Mouse (Mus musculus) bone marrow, adult 2 months (tissue): Measurements from ENCODE around the gene Anapc15-ps. TPM values are rescaled to one million over a fixed set of nuclear protein-coding genes. Genes with fewer than 3 reads are reported as not detected.

Source experiments
- H3K27ac ChIP-seq: fragments of 200-500 bp; 2 replicates; pipeline ENCODE4 v1.5.1; 2012; ENCODE audit warnings: low read depth, mild to moderate bottlenecking, control low read depth, inconsistent platforms, low read length; ENCODE audit not compliant: control insufficient read depth, poor library complexity, insufficient read depth
- H3K4me1 ChIP-seq: fragments of 200-500 bp; 2 replicates; pipeline ENCODE4 v1.6.1; 2011; ENCODE audit warnings: low read length; ENCODE audit not compliant: control insufficient read depth, insufficient read depth
- H3K4me3 ChIP-seq: fragments of 200-500 bp; replicated peaks from 2 replicates; pipeline ENCODE3; 2011; ENCODE audit warnings: mild to moderate bottlenecking, low read depth, low read length, control low read depth; ENCODE audit not compliant: control insufficient read depth
- CTCF ChIP-seq: fragments of 200-500 bp; IDR thresholded peaks from 2 replicates; pipeline ENCODE4 v1.5.1; 2011; ENCODE audit warnings: low read length, control low read depth; ENCODE audit not compliant: control insufficient read depth, insufficient read depth
- POLR2A ChIP-seq: fragments of 200-500 bp; IDR thresholded peaks from 2 replicates; pipeline ENCODE4 v1.6.1; 2011; ENCODE audit warnings: low read depth, mild to moderate bottlenecking, control low read depth, low read length, borderline replicate concordance; ENCODE audit not compliant: control insufficient read depth
- WGBS: fragments of 180-500 bp; shearing (Covaris S2); methylation state at CpG from one replicate; pipeline ENCODE4 v1.1.7; 2018; 5-methylcytosine and 5-hydroxymethylcytosine counted together
- polyA plus RNA-seq: library from polyadenylated mRNA; stranded (reverse); fragments of >200 nt; gene quantifications from 2 replicates; pipeline ENCODE4 v1.2.4, GENCODE M21; 2011; ENCODE audit warnings: low replicate concordance; ENCODE audit not compliant: missing spikeins, insufficient read depth, insufficient read length

Gene Anapc15-ps
- polyA plus RNA-seq, 1 experiment = not detected

- 82% methylated on average over 4 of the region's 4 CpGs for WGBS
- Histone ChIP-seq H3K4me1 (peaks cover 3% of the 10 kb centered on the region; the same call in 1 of the 2 replicates), H3K4me3 (no peak overlapping the region), H3K27ac (no peak overlapping the region)
- no peak for TF ChIP-seq CTCF
- TF ChIP-seq POLR2A = no peak
Observed at GRCm38 (mm10) chr10:95686041-95686440, 12.8 kb upstream of the Anapc15-ps start.

GRCm38 (mm10) chr10:95684782-95685555 lies 11.7 kb upstream of the Anapc15-ps start:
- H3K4me1 ChIP-seq = peaks cover 2% of the 10 kb centered on the region; the same call in 1 of the 2 replicates
- 35% methylated on average over 15 of the region's 15 CpGs for WGBS

GRCm38 (mm10) chr10:95684250-95684649 lies 11.0 kb upstream of the Anapc15-ps start:
- H3K4me1 ChIP-seq = peaks cover 1% of the 10 kb centered on the region; the same call in 1 of the 2 replicates
- H3K27ac ChIP-seq = no peak overlapping the region
- 80% methylated on average over 4 of the region's 4 CpGs for WGBS
- TF ChIP-seq POLR2A (no peak), CTCF (no peak)
- no peak overlapping the region for H3K4me3 ChIP-seq

More at GRCm38 (mm10) chr10:95684782-95685555, 11.7 kb upstream of the Anapc15-ps start:
- no peak overlapping the region for H3K27ac ChIP-seq
- TF ChIP-seq CTCF = no peak
- no peak for TF ChIP-seq POLR2A
- no peak overlapping the region for H3K4me3 ChIP-seq

GRCm38 (mm10) chr10:95683735-95684134 lies 10.5 kb upstream of the Anapc15-ps start:
- H3K4me3 ChIP-seq = no peak overlapping the region
- no peak overlapping the region for H3K27ac ChIP-seq
- no peak for TF ChIP-seq CTCF
- no peak for TF ChIP-seq POLR2A
- 93% methylated on average over 3 of the region's 3 CpGs for WGBS
- peaks cover 1% of the 10 kb centered on the region; the same call in 1 of the 2 replicates for H3K4me1 ChIP-seq

- Histone ChIP-seq H3K27ac (no peak overlapping the region), H3K4me3 (no peak overlapping the region), H3K4me1 (peaks cover 1% of the 10 kb centered on the region; the same call in 1 of the 2 replicates)
- TF ChIP-seq POLR2A (no peak), CTCF (no peak)
- 63% methylated on average over 10 of the region's 10 CpGs for WGBS
Observed at GRCm38 (mm10) chr10:95682964-95683363, 9.7 kb upstream of the Anapc15-ps start.

GRCm38 (mm10) chr10:95682091-95682740 lies 9.0 kb upstream of the Anapc15-ps start:
- WGBS = 52% methylated on average over 9 of the region's 9 CpGs
- Histone ChIP-seq H3K27ac (no peak overlapping the region), H3K4me3 (no peak overlapping the region), H3K4me1 (peaks cover 1% of the 10 kb centered on the region; the same call in 1 of the 2 replicates)
- TF ChIP-seq POLR2A = no peak
- no peak for TF ChIP-seq CTCF

- TF ChIP-seq CTCF (no peak), POLR2A (no peak)
- Histone ChIP-seq H3K4me3 (no peak overlapping the region), H3K27ac (no peak overlapping the region), H3K4me1 (peaks cover 1% of the 10 kb centered on the region; the same call in 1 of the 2 replicates)
- WGBS = 38% methylated on average over 4 of the region's 4 CpGs
Observed at GRCm38 (mm10) chr10:95681481-95681880, 8.2 kb upstream of the Anapc15-ps start.

GRCm38 (mm10) chr10:95681058-95681440 lies 7.8 kb upstream of the Anapc15-ps start:
- H3K4me1 ChIP-seq = peaks cover 3% of the 10 kb centered on the region; the same call in 1 of the 2 replicates
- H3K27ac ChIP-seq = no peak overlapping the region; the same call in 1 of the 2 replicates
- H3K4me3 ChIP-seq = peak overlapping the region; percentile 8
- whole genome bisulfite sequencing = 68% methylated on average over 7 of the region's 7 CpGs
- no peak for TF ChIP-seq CTCF
- no peak for TF ChIP-seq POLR2A
